Mouse (Mus musculus) neural tube, embryonic 14.5 days (tissue): ENCODE measurements at regions not wholly inside any gene's neighbourhood (a gene's known extent, or its start where the extent isn't known, plus 50 kb on each side); places are given as distances from the start of the nearest gene placed in this dataset.
A peak's percentile ranks its signal among the peaks of the same experiment; 100 is the strongest.

Source experiments
- ATAC-seq: fragments of 200-750 bp; cut with Nextera tagmentation; 2 replicates; pipeline ENCODE4 v1.8.0; 2017; ENCODE audit warnings: low read depth, mild to moderate bottlenecking, moderate TSS enrichment, moderate library complexity
- H3K27ac ChIP-seq: fragments of 300-500 bp; sonication (generic); 2 replicates; pipeline ENCODE4 v1.5.1; 2014; ENCODE audit warnings: low read depth, mild to moderate bottlenecking, control low read depth, low read length, moderate library complexity, mixed read lengths
- H3K27me3 ChIP-seq: fragments of 300-500 bp; sonication (generic); 2 replicates; pipeline ENCODE4 v1.6.1; 2014; ENCODE audit warnings: low read length; ENCODE audit not compliant: control insufficient read depth, insufficient read depth
- H3K36me3 ChIP-seq: fragments of 300-500 bp; sonication (generic); 2 replicates; pipeline ENCODE4 v1.6.1; 2014; ENCODE audit warnings: low read length, mixed read lengths; ENCODE audit not compliant: control insufficient read depth, insufficient read depth
- H3K4me1 ChIP-seq: fragments of 300-500 bp; sonication (generic); 2 replicates; pipeline ENCODE4 v1.6.1; 2014; ENCODE audit warnings: low read length; ENCODE audit not compliant: control insufficient read depth, insufficient read depth
- H3K4me2 ChIP-seq: fragments of 300-500 bp; sonication (generic); 2 replicates; pipeline ENCODE4 v1.6.1; 2014; ENCODE audit warnings: mild to moderate bottlenecking, low read depth, low read length, control low read depth
- H3K4me3 ChIP-seq: fragments of 300-500 bp; sonication (generic); 2 replicates; pipeline ENCODE4 v1.5.1; 2014; ENCODE audit warnings: low read depth, low read length, control low read depth, mixed read lengths
- H3K9ac ChIP-seq: fragments of 300-500 bp; sonication (generic); replicated peaks from 2 replicates; pipeline ENCODE4 v1.6.1; 2014; ENCODE audit warnings: low read depth, mild to moderate bottlenecking, control low read depth, low read length, mixed read lengths
- H3K9me3 ChIP-seq: fragments of 300-500 bp; sonication (generic); 2 replicates; pipeline ENCODE4 v1.6.1; 2016; ENCODE audit warnings: low read length; ENCODE audit not compliant: control insufficient read depth
- WGBS: fragments of 180-500 bp; shearing (Covaris S2); extraction: QIAGEN DNeasy Blood & Tissue Kit; methylation state at CpG from one replicate; pipeline ENCODE4 v1.1.7; 2014; 5-methylcytosine and 5-hydroxymethylcytosine counted together

GRCm38 (mm10) chr3:37890202-37890601 is 165.9 kb upstream of the Gm5148 start:
- Histone ChIP-seq H3K4me1 (no peaks in the 10 kb centered on the region), H3K9me3 (peaks cover 3% of the 10 kb centered on the region; the same call in 1 of the 2 replicates), H3K4me2 (no peak overlapping the region), H3K27me3 (no peaks in the 10 kb centered on the region), H3K9ac (no peak overlapping the region), H3K36me3 (no peaks in the 10 kb centered on the region), H3K27ac (no peak overlapping the region), H3K4me3 (no peak overlapping the region)
- no peak for ATAC-seq
- WGBS, result 55% methylated on average over 1 of the region's 1 CpGs

GRCm38 (mm10) chr3:37888455-37888854 is 164.2 kb upstream of the Gm5148 start:
- WGBS, result 51% methylated on average over 6 of the region's 6 CpGs
- Histone ChIP-seq H3K4me2 (no peak overlapping the region), H3K27ac (no peak overlapping the region), H3K27me3 (no peaks in the 10 kb centered on the region), H3K4me1 (no peaks in the 10 kb centered on the region), H3K36me3 (no peaks in the 10 kb centered on the region), H3K4me3 (no peak overlapping the region), H3K9me3 (peaks cover 3% of the 10 kb centered on the region; the same call in 1 of the 2 replicates), H3K9ac (no peak overlapping the region)
- ATAC-seq, result no peak

- peaks cover 3% of the 10 kb centered on the region; the same call in 1 of the 2 replicates for H3K9me3 ChIP-seq
- WGBS, result 84% methylated on average over 3 of the region's 3 CpGs
- ATAC-seq, result no peak
- H3K4me1 ChIP-seq, result no peaks in the 10 kb centered on the region
- no peak overlapping the region for H3K4me2 ChIP-seq
- no peak overlapping the region for H3K27ac ChIP-seq
- no peaks in the 10 kb centered on the region for H3K27me3 ChIP-seq
- no peak overlapping the region for H3K4me3 ChIP-seq
- no peaks in the 10 kb centered on the region for H3K36me3 ChIP-seq
- no peak overlapping the region for H3K9ac ChIP-seq
Observed at GRCm38 (mm10) chr3:37887711-37888110, 163.4 kb upstream of the Gm5148 start.

DNA sequence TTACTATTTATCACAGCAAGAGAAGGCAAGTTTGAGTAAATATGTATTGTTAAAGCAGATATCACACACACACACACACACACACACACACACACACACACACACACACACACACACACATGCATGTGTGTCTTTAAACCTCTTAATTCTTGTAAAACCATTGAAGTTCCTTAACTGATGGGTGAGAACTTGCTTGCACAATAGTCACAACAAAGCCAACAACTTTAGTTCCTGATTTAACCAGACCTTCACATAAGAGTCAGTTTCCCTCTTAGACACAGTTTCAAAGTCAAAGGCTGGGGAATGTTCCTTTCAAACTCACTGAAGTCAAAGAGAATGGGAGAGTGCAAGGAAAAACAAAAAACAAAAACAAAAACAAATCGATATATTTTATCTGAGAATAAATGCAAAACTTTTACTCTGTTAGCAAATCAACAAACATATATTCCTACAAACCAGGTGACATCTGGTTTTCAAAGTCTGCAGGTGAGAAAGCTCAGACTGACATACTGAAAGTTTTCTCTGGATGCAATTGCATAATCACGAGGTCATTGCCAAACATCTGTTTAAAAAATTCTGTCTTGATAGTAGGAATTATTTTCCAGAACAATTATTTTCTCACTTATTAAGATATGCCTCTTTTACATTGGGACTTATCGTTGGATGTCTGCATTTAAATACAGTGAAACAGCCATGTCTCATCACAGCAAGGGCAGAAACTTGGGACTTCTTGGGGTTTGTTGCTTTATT is 162.6 kb upstream of the Gm5148 start:
- no peak for ATAC-seq
- no peak overlapping the region for H3K27ac ChIP-seq
- WGBS, result 95% methylated on average over 3 of the region's 3 CpGs

DNA sequence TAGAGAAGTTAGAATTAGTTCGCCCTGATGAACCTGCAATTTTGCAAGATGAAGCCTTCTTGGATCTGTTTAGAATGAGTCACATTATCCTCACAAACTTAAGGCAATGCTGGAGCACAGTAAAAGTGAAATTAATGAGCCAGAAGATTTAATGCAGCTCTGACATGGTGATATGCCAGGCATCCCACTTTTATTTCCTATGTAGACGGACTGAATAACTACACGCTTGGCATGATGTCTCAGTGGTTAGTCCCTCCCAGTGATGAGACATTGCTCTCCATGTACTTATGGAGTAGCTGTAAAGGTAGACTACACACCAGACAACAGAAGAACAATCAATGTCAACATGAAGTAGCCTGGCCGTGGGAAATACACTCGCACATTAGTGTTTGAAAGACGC is 161.5 kb upstream of the Gm5148 start:
- 82% methylated on average over 6 of the region's 6 CpGs for whole genome bisulfite sequencing
- no peak overlapping the region for H3K4me2 ChIP-seq
- no peaks in the 10 kb centered on the region for H3K9me3 ChIP-seq
- H3K4me3 ChIP-seq, result no peak overlapping the region
- H3K27ac ChIP-seq, result no peak overlapping the region
- H3K9ac ChIP-seq, result no peak overlapping the region
- ATAC-seq, result peak; percentile 24; the same call in 1 of the 2 replicates
- H3K36me3 ChIP-seq, result no peaks in the 10 kb centered on the region
- no peaks in the 10 kb centered on the region for H3K27me3 ChIP-seq
- H3K4me1 ChIP-seq, result no peaks in the 10 kb centered on the region

More for the DNA sequence above, 162.6 kb upstream of the Gm5148 start:
- H3K4me2 ChIP-seq, result no peak overlapping the region
- no peaks in the 10 kb centered on the region for H3K9me3 ChIP-seq
- no peaks in the 10 kb centered on the region for H3K4me1 ChIP-seq
- H3K4me3 ChIP-seq, result no peak overlapping the region
- H3K9ac ChIP-seq, result no peak overlapping the region
- no peaks in the 10 kb centered on the region for H3K36me3 ChIP-seq
- no peaks in the 10 kb centered on the region for H3K27me3 ChIP-seq

GRCm38 (mm10) chr3:37882417-37882816 is 158.1 kb upstream of the Gm5148 start:
- Histone ChIP-seq H3K36me3 (no peaks in the 10 kb centered on the region), H3K4me3 (no peak overlapping the region), H3K4me2 (no peak overlapping the region), H3K9me3 (no peaks in the 10 kb centered on the region), H3K4me1 (no peaks in the 10 kb centered on the region), H3K27ac (no peak overlapping the region), H3K27me3 (no peaks in the 10 kb centered on the region), H3K9ac (no peak overlapping the region)
- 33% methylated on average over 5 of the region's 5 CpGs for WGBS
- ATAC-seq, result peak; percentile 38; the same call in 1 of the 2 replicates

- no peak overlapping the region for H3K4me3 ChIP-seq
- no peak for ATAC-seq
- H3K36me3 ChIP-seq, result no peaks in the 10 kb centered on the region
- WGBS, result 93% methylated on average over 2 of the region's 2 CpGs
- H3K27ac ChIP-seq, result no peak overlapping the region
- no peak overlapping the region for H3K4me2 ChIP-seq
- H3K9me3 ChIP-seq, result no peaks in the 10 kb centered on the region
- no peak overlapping the region for H3K9ac ChIP-seq
- no peaks in the 10 kb centered on the region for H3K4me1 ChIP-seq
- H3K27me3 ChIP-seq, result no peaks in the 10 kb centered on the region
Observed at GRCm38 (mm10) chr3:37881016-37881415, 156.7 kb upstream of the Gm5148 start.

GRCm38 (mm10) chr3:37879056-37879455 is 154.8 kb upstream of the Gm5148 start:
- Histone ChIP-seq H3K9me3 (no peaks in the 10 kb centered on the region), H3K36me3 (no peaks in the 10 kb centered on the region), H3K4me3 (no peak overlapping the region), H3K27me3 (no peaks in the 10 kb centered on the region), H3K4me1 (no peaks in the 10 kb centered on the region; the same call in 1 of the 2 replicates), H3K4me2 (no peak overlapping the region), H3K9ac (no peak overlapping the region), H3K27ac (no peak overlapping the region)
- WGBS, result 79% methylated on average over 6 of the region's 6 CpGs
- no peak for ATAC-seq

DNA sequence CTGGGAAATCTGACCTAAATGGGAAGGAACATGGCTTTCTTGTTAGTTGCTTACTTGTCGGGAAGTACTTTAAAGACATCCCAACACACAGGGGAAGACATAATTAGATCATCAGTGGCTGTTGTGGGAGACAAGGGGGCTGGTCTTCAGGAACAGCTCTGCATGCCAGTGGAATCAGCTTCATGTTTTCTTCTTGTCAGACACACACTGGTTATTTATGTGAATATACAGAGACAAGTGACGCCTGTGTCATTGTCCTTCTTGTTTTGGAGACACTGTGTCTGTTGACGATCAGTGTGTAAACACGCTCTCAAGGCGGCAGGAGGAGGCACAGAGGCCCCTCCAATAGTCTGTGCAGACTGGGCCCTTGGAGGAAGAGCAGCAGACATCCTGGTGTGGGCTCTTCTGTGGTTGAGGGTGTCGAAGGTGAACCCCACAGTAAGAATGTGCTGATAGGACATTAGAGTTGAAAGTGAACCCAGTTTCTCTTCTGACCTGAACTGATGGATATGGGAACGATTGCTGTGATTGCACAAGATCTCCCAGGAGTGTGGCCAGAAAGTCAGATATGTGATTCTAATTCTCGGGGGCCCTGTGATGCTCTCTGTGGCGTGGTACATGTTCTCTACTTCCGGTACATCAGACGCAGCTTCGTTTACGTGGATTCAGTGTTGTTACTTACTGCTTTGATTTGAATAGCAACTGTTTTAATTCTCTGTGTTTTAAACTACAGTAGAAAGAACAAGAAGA is 151.9 kb upstream of the Gm5148 start:
- H3K4me1 ChIP-seq, result no peaks in the 10 kb centered on the region; the same call in 1 of the 2 replicates
- H3K9me3 ChIP-seq, result no peaks in the 10 kb centered on the region
- no peaks in the 10 kb centered on the region for H3K36me3 ChIP-seq
- ATAC-seq, result no peak
- 74% methylated on average over 13 of the region's 13 CpGs for WGBS
- H3K27ac ChIP-seq, result no peak overlapping the region
- no peaks in the 10 kb centered on the region for H3K27me3 ChIP-seq
- H3K4me2 ChIP-seq, result no peak overlapping the region
- H3K4me3 ChIP-seq, result no peak overlapping the region
- no peak overlapping the region for H3K9ac ChIP-seq
